Comparison of ENCODE assay signal across 9 mouse cellular contexts in genomic region chr1:25826771-25827170, GRCm38 (mm10). TPM values are rescaled to one million over a fixed set of nuclear protein-coding genes. Genes with fewer than 3 reads are reported as not detected.
DNase-seq lines count a peak whose midpoint lies in the region; ATAC-seq and TF ChIP-seq lines count a peak whose summit lies in the region.
"Had no signal": no experiment of that assay in that cellular context is flagged by ENCODE, and none has a peak within 500 bp of the region (broad histone marks: within the 10 kb centered on the region; RNA-seq: fewer than 3 reads in every experiment).

No protein-coding gene starts in this region.

- no peak for ATAC-seq in Patski
- ATAC-seq in forebrain, embryonic 13.5 days, result no peak

- H3K4me1 ChIP-seq in forebrain, embryonic 13.5 days, result peaks cover 54% of the 10 kb centered on the region
- H3K4me1 ChIP-seq in limb, embryonic 10.5 days, result peaks cover 5% of the 10 kb centered on the region; the same call in 1 of the 2 replicates
- H3K4me1 ChIP-seq: liver, embryonic 13.5 days had no signal

- WGBS in forebrain, embryonic 13.5 days, result 9% methylated on average over 7 of the region's 7 CpGs
- 17% methylated on average over 7 of the region's 7 CpGs for WGBS in limb, embryonic 10.5 days

- H3K4me2 ChIP-seq in forebrain, embryonic 13.5 days, result peak overlapping the region; percentile 65
- H3K4me2 ChIP-seq: liver, embryonic 13.5 days had no signal

- H3K27me3 ChIP-seq in Patski, result peaks cover 14% of the 10 kb centered on the region
- no peaks in the 10 kb centered on the region for H3K27me3 ChIP-seq in forebrain, embryonic 13.5 days
- peaks cover 43% of the 10 kb centered on the region for H3K27me3 ChIP-seq in limb, embryonic 10.5 days (ENCODE audit: low read depth, poor library complexity, severe bottlenecking)

- CTCF ChIA-PET in Patski (lab: Charles Lee), result no interaction called here

- 0 out of 2 replicates have a peak overlapping the region, but pooled peaks have one; percentile 6 for H3K9ac ChIP-seq in forebrain, embryonic 13.5 days
- H3K9ac ChIP-seq: liver, embryonic 13.5 days had no signal

- H3K9me3 ChIP-seq in forebrain, embryonic 13.5 days (replicated peaks), result no peaks in the 10 kb centered on the region
- H3K9me3 ChIP-seq in limb, embryonic 10.5 days (replicated peaks), result no peaks in the 10 kb centered on the region
- H3K9me3 ChIP-seq: liver, embryonic 13.5 days had no signal

- peak overlapping the region; percentile 63 for H3K4me3 ChIP-seq in forebrain, embryonic 13.5 days
- no peak overlapping the region for H3K4me3 ChIP-seq in limb, embryonic 10.5 days
- H3K4me3 ChIP-seq: liver, embryonic 13.5 days had no signal

- peak; percentile 41 for TF ChIP-seq CTCF in Patski (IDR thresholded peaks at IDR 0.05)

- peak; percentile 65 for DNase-seq in embryo, embryonic 10 days (ENCODE audit: low spot score)
- no peak for DNase-seq in embryo, embryonic 9.5 days (ENCODE audit: extremely low spot score)
- no peak for DNase-seq in Patski (ENCODE audit: low read depth, low spot score)
- DNase-seq in limb, embryonic 10.5 days (ENCODE audit: low spot score), result peak; percentile 36
- DNase-seq in right cerebral cortex, postnatal 36 days (ENCODE audit: low spot score in 2 of 2), result peak; percentile 29 to 38
- no peak for DNase-seq in urinary bladder, adult 2 months (ENCODE audit: low spot score)
- DNase-seq in thymus, postnatal 4 days, result no peak
- DNase-seq: liver, embryonic 13.5 days had no signal

- in situ Hi-C loops in Patski (cut with MboI; ENCODE audit: low pct_unique_long_range_greater_than_20kb), result no loop called here

- no peak overlapping the region for H3K27ac ChIP-seq in forebrain, embryonic 13.5 days
- no peak overlapping the region for H3K27ac ChIP-seq in limb, embryonic 10.5 days
- H3K27ac ChIP-seq: liver, embryonic 13.5 days had no signal

- H3K36me3 ChIP-seq in forebrain, embryonic 13.5 days (ENCODE audit: poor library complexity, severe bottlenecking), result no peaks in the 10 kb centered on the region
- no peaks in the 10 kb centered on the region for H3K36me3 ChIP-seq in limb, embryonic 10.5 days
- H3K36me3 ChIP-seq: liver, embryonic 13.5 days had no signal

- POLR2A ChIA-PET in Patski (lab: Charles Lee), result no interaction called here

RNA-seq across cellular contexts. Expression of gene Adgrb3, which starts 2.7 kb away (rescaled TPM):
- polyA plus RNA-seq in Patski (2021), result not detected
- polyA plus RNA-seq in forebrain, embryonic 13.5 days (2015; fragmentation: Nextera tagmentation; extraction: Ambion mirVana), result 25.6 and 29.2 TPM in 2 replicates
- 0.16 and 0.33 TPM in 2 replicates for polyA plus RNA-seq in limb, embryonic 10.5 days (2016; fragmentation: Nextera tagmentation; extraction: Ambion mirVana)
- polyA plus RNA-seq in urinary bladder, adult 2 months (2012; rRNA removed), result 0.09 and 0.14 TPM in 2 replicates

Comparison
In these comparisons a context has a peak if more than half of its experiments do, and no peak if none do; other contexts are left out.
1. DNase-seq: peak in embryo, embryonic 10 days (single experiment), limb, embryonic 10.5 days (single experiment) and right cerebral cortex, postnatal 36 days (2 of 2); none in embryo, embryonic 9.5 days (single experiment), Patski (single experiment), urinary bladder, adult 2 months (single experiment) and thymus, postnatal 4 days (single experiment).
2. RNA of gene Adgrb3, which starts 2.7 kb away (polyA plus RNA-seq): 25.6 to 29.2 TPM in forebrain, embryonic 13.5 days; 0.16 to 0.33 TPM in limb, embryonic 10.5 days, 0.09 to 0.14 TPM in urinary bladder, adult 2 months and not detected in Patski (single experiment); every median in the first group is over 10 times any median in the second.